Mouse (Mus musculus): ENCODE results near the gene Mad1l1. TPM values are rescaled to one million over a fixed set of nuclear protein-coding genes. Genes with fewer than 3 reads are reported as not detected.

Mad1l1 gene
- total and polyA plus RNA-seq, 3 experiments, result 40.5 to 65.2 TPM; not detected in 1

DNA sequence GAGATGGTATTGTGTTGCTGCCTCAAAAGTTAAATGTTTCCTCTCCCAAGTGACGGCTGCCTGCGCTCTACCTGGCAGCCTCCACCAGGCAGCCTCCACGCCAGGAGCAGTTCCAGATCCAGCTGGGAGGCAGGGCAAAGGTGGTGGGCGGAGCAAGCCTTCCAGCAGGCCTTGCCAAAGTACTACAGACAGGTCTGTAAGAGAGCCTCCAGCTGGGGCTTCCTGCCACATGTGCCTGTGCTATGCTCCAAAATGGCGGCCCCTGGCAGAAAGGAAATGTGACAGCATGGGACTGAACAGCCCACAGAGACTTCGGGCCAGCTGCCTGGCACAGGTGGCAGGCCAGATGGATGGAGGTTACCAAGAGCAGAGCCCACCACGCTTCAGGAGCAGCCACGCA, 39.0 kb downstream of the Mad1l1 start:
- peaks cover 0 to 9% of the 10 kb centered on the region in 2 experiments; a peak in 1 of 4 replicates for H3K36me3 ChIP-seq (ENCODE audit: control insufficient read depth in 1 of 2, insufficient read depth in 2 of 2, low read length in 2 of 2)

DNA sequence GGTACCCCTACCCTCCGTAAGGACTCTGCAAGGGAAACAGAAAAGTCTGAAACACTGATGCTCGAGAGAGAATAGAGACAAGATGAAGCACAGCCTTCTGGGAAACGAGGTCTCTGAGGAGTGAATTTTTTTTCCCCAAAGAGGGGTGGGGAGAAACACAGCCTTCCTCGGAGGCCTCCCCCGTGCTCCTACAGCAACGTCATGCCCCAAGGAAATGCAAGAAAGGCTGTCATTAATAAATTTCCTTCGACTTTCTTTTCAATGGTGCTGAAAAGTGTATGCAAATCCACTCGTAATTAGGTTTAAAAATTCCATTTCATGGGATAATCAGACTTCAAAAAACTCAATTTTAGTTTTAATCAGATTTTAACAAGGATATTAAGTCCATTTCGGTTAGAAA, 41.1 kb downstream of the Mad1l1 start:
- H3K79me2 ChIP-seq (ENCODE audit: control insufficient read depth, insufficient read depth, low read length, poor library complexity), result no peaks in the 10 kb centered on the region
- no peaks in the 10 kb centered on the region for H3K27me3 ChIP-seq (ENCODE audit: control insufficient read depth in 1 of 2, insufficient read depth in 2 of 2, low read length in 2 of 2)
- no peak overlapping the region for H3K9ac ChIP-seq (ENCODE audit: control insufficient read depth, low read depth, low read length, poor library complexity, severe bottlenecking)
- TF ChIP-seq MEF2A (IDR thresholded peaks at IDR 0.05; ENCODE audit: extremely low read depth, insufficient replicate concordance, low read depth, low read length, poor library complexity, severe bottlenecking), result no peak
- no peak for TF ChIP-seq MAFK (IDR thresholded peaks at IDR 0.05; ENCODE audit: borderline replicate concordance, low read depth, low read length)
- no peak for TF ChIP-seq NRF1 (IDR thresholded peaks at IDR 0.05; ENCODE audit: insufficient read depth, low read depth, low read length, poor library complexity, severe bottlenecking)
- no peak for TF ChIP-seq SIN3A (IDR thresholded peaks at IDR 0.05; ENCODE audit: low read length)
- no peak for TF ChIP-seq RCOR1 (IDR thresholded peaks at IDR 0.05; ENCODE audit: low read depth, low read length)
- TF ChIP-seq CHD1 (IDR thresholded peaks at IDR 0.05; ENCODE audit: low read depth, low read length), result no peak
- TF ChIP-seq MYC (IDR thresholded peaks at IDR 0.05; ENCODE audit: low read depth, low read length), result no peak
- no peak for TF ChIP-seq NELFE (IDR thresholded peaks at IDR 0.05; ENCODE audit: low read depth, low read length)
- no peak for TF ChIP-seq TBP (IDR thresholded peaks at IDR 0.05; ENCODE audit: low read depth, low read length)
- TF ChIP-seq CHD2 (IDR thresholded peaks at IDR 0.05; ENCODE audit: low read length), result no peak
- no peak for TF ChIP-seq EP300 (IDR thresholded peaks at IDR 0.05; ENCODE audit: low read depth in 1 of 2, low read length in 2 of 2)
- TF ChIP-seq USF1 (IDR thresholded peaks at IDR 0.05; ENCODE audit: low read depth, low read length), result no peak
- TF ChIP-seq GABPA (IDR thresholded peaks at IDR 0.05; ENCODE audit: low read depth, low read length), result no peak
- no peak for TF ChIP-seq ZC3H11A (IDR thresholded peaks at IDR 0.05; ENCODE audit: low read depth, low read length)
- no peak for TF ChIP-seq SMC3 (IDR thresholded peaks at IDR 0.05; ENCODE audit: low read depth, low read length)
- TF ChIP-seq TAL1 (IDR thresholded peaks at IDR 0.05; ENCODE audit: low read length), result no peak
- TF ChIP-seq MXI1 (IDR thresholded peaks at IDR 0.05; ENCODE audit: low read depth, low read length), result no peak
- TF ChIP-seq HCFC1 (IDR thresholded peaks at IDR 0.05; ENCODE audit: low read depth, low read length), result no peak
- no peak for TF ChIP-seq JUND (IDR thresholded peaks at IDR 0.05; ENCODE audit: low read depth, low read length)
- TF ChIP-seq KAT2A (conservative IDR thresholded peaks at IDR 0.05; ENCODE audit: low read depth, low read length), result no peak
- no peak for DNase-seq (ENCODE audit: low read depth, low spot score)
- H3K9me3 ChIP-seq (replicated peaks; ENCODE audit: insufficient read depth, low read length), result no peaks in the 10 kb centered on the region
- H3K36me3 ChIP-seq (ENCODE audit: control insufficient read depth in 1 of 2, insufficient read depth in 2 of 2, low read length in 2 of 2), result peaks cover 0 to 5% of the 10 kb centered on the region in 2 experiments; a peak in 1 of 4 replicates
- H3K27ac ChIP-seq (ENCODE audit: control insufficient read depth, low read depth, low read length), result no peak overlapping the region
- no peaks in the 10 kb centered on the region for H3K4me1 ChIP-seq (ENCODE audit: control insufficient read depth in 1 of 2, insufficient read depth in 2 of 2, low read length in 2 of 2)
- H3K4me3 ChIP-seq (ENCODE audit: control insufficient read depth in 1 of 2, insufficient read depth in 1 of 2, low read depth in 2 of 2, low read length in 2 of 2), result no peak overlapping the region

More for the DNA sequence above, 39.0 kb downstream of the Mad1l1 start:
- no peak for DNase-seq (ENCODE audit: low read depth, low spot score)
- TF ChIP-seq CHD1 (IDR thresholded peaks at IDR 0.05; ENCODE audit: low read depth, low read length) (no peak), GATA1 (IDR thresholded peaks at IDR 0.05; ENCODE audit: low read depth, low read length) (no peak), ELF1 (IDR thresholded peaks at IDR 0.05; ENCODE audit: low read depth, low read length) (no peak), NRF1 (IDR thresholded peaks at IDR 0.05; ENCODE audit: insufficient read depth, low read depth, low read length, poor library complexity, severe bottlenecking) (no peak), CHD2 (IDR thresholded peaks at IDR 0.05; ENCODE audit: low read length) (no peak), RAD21 (IDR thresholded peaks at IDR 0.05; ENCODE audit: low read depth, low read length) (no peak)
- H3K79me2 ChIP-seq (ENCODE audit: control insufficient read depth, insufficient read depth, low read length, poor library complexity), result no peaks in the 10 kb centered on the region
- no peak overlapping the region for H3K4me3 ChIP-seq (ENCODE audit: control insufficient read depth in 1 of 2, insufficient read depth in 1 of 2, low read depth in 2 of 2, low read length in 2 of 2)
- no peaks in the 10 kb centered on the region for H3K9me3 ChIP-seq (replicated peaks; ENCODE audit: insufficient read depth, low read length)
- no peak overlapping the region for H3K9ac ChIP-seq (ENCODE audit: control insufficient read depth, low read depth, low read length, poor library complexity, severe bottlenecking)
- H3K4me1 ChIP-seq (ENCODE audit: control insufficient read depth in 1 of 2, insufficient read depth in 2 of 2, low read length in 2 of 2), result no peaks in the 10 kb centered on the region
- no peak overlapping the region for H3K27ac ChIP-seq (ENCODE audit: control insufficient read depth, low read depth, low read length)
- no peaks in the 10 kb centered on the region for H3K27me3 ChIP-seq (ENCODE audit: control insufficient read depth in 1 of 2, insufficient read depth in 2 of 2, low read length in 2 of 2)

Measured in MEL (cell line).